Mouse (Mus musculus) frontal cortex, postnatal 25 days (tissue): ENCODE results near the gene Myh3.
"Not testable (repeated sequence)": the region's sequence is repeated elsewhere in the genome, so short reads cannot be mapped to it uniquely, and the experiment has no call there.

ENCODE experiments used
- DNase-seq, 2 experiments: peaks; one replicate each; pipeline ENCODE4 v3.0.0; 2022; ENCODE audit warnings: low spot score in 2 of 2

The Myh3 gene

DNA sequence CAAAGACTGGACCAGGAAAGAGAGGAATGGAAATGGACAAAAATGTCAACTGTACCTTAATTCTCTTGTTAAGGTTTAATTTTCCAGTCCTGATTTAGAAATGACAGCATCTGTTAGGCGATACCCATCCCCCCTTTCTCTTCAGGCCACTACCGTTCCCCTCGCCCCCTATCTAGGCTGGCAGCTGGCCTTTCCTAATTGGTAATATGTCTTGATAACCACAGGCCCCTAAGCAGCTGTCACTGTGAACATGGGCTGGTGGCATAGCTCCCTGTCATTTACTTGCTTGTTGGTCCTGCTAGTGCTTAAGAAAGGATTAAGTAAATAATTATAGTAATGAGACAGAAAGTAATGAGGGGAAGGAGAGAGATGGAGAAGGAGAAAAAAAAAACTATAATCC is 665 bp upstream of the Myh3 start:
- DNase-seq = no peak

GRCm38 (mm10) chr11:67078888-67079287 is 788 bp downstream of the Myh3 start:
- DNase-seq = no peak

- DNase-seq = no peak
These were observed 1.6 kb downstream of the Myh3 start for GRCm38 (mm10) chr11:67079740-67080139.

DNA sequence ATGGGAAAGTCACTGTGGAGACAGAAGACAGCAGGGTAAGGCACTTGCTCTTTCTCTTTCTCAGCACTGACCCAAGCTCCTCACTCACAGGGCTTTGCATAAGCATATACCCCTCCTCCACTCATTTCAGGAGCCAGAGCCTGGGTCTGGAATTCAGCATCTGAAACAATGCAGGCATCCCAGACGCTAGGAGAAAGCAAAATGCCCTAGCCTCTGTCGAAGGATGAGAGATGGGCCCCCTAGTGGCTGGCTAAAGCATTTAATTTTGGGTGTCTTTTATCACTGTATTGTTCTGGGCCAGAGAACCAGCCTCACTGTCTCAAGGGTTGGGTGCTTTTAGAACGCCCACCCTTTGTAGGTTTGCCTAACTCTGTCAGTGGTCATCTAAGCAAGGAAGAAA is 2.1 kb downstream of the Myh3 start:
- peak in 1 of 2 experiments; percentile 39 for DNase-seq

GRCm38 (mm10) chr11:67081125-67081649 is 3.1 kb downstream of the Myh3 start:
- no peak for DNase-seq

- DNase-seq = no peak
These were observed 4.1 kb downstream of the Myh3 start for GRCm38 (mm10) chr11:67082188-67082587.

GRCm38 (mm10) chr11:67082793-67083192 is 4.7 kb downstream of the Myh3 start:
- DNase-seq = no peak

DNA sequence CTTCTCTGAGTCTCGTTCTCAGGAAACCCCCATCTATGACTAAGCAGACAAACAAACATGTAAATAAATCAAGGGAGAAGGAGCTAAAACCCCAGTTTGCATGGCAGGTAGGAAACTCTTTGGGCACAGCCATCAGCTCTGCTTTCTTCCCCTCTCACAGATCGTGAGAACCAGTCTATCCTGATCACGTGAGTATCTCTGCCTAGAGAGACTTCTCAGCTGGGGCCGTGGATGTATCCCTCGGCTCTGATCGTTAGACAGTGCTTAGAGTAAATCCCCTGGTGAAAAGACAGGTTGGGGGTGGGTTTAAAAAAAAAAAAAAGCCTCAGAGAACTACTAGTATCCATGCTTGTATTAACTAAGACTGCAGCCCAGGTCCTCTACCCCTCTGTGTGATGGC is 5.1 kb downstream of the Myh3 start:
- no peak for DNase-seq

DNA sequence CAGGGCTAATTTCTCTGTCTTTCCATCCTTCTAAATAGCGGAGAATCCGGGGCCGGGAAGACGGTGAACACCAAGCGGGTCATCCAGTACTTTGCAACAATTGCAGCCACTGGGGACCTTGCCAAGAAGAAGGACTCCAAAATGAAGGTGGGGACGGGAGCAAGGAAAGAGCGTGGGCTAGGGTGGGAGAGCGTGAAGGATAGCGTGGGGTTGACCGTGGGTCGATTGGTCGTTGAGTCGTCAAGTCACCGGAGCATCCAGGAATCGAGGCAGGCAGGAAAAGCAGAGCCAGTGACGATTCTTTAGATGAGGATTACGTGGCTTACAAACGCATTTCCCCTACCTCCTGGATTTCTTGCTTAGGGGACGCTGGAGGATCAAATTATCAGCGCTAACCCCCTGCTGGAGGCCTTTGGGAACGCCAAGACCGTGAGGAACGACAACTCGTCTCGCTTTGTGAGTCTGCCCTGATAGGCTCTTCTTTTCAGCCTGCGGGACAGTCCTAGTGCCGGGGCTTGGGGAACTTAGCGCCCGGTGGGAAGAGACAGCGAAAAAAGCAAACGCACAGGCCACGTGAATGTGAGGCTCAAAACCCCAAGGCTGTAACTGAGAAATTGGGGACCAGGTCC is 5.7 kb downstream of the Myh3 start:
- no peak for DNase-seq

DNA sequence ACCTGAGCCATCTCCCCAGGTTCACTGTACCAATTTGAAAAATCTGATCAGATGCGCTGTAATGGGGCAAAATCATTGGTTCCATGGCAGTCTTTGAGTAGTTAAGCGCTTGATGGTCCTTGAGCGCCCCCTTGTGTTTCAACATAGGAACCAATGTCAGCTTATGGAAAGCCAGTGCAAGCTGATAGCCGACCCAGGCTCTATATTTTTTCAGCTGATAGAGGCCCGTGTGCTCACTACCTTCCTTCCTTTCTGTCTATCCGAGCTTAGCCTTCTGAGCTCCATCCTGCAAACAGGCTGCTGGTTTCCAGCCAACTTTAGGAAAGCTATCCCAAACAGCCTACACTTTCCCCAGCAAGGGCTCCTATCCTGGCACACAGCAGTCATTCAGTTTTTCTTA is 7.4 kb downstream of the Myh3 start:
- peak; percentile 35 to 56 for DNase-seq

- no peak for DNase-seq
These were observed 8.5 kb downstream of the Myh3 start for GRCm38 (mm10) chr11:67086467-67087164.

- DNase-seq = no peak
These were observed 9.1 kb downstream of the Myh3 start for GRCm38 (mm10) chr11:67087225-67087624.

DNA sequence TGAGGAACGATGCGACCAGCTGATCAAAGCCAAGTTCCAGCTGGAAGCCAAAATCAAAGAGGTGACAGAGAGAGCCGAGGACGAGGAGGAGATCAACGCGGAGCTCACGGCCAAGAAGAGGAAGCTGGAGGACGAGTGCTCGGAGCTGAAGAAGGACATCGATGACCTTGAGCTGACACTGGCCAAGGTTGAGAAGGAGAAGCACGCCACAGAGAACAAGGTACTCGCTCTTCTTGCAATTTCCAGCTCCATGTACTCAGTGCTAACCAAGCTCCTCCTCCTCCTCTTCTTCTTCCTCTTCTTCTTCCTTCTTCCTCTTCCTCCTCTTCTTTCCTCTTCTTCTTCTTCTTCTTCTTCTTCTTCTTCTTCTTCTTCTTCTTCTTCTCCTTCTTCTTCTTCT is 14.3 kb downstream of the Myh3 start:
- DNase-seq = not testable (repeated sequence)

DNA sequence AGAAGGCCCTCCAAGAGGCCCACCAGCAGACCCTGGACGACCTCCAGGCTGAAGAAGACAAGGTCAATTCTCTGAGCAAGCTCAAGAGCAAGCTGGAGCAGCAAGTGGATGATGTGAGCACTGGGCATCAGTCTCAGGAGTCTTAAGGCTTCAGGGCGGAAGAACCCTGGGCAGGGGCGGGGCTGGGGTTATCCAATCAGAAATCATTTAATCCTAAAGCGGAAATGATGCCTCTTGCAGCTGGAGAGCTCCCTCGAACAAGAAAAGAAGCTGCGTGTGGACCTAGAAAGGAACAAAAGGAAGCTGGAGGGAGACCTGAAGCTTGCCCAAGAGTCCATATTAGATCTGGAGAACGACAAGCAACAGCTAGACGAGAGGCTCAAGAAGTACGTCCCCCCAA is 15.1 kb downstream of the Myh3 start:
- no peak for DNase-seq

GRCm38 (mm10) chr11:67093652-67094051 is 15.6 kb downstream of the Myh3 start:
- no peak for DNase-seq

GRCm38 (mm10) chr11:67094470-67094869 is 16.4 kb downstream of the Myh3 start:
- DNase-seq = no peak

GRCm38 (mm10) chr11:67097709-67098108 is 19.6 kb downstream of the Myh3 start:
- no peak for DNase-seq

DNA sequence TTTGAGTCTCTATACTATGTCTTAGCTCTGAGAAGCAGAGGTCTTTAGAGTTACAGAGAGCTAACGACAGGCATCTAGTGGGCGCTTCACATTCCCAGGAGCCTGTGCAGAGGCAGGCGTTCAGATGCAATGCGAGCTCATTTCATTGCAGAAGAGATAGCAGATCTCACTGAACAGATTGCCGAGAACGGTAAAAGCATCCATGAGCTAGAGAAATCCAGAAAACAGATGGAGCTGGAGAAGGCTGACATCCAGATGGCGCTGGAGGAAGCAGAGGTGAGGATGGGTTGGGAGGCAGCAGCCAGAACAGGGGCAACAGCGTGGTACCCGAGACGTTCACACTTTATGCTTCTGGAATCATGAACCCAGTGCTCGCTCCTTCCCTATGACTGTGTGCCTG is 20.3 kb downstream of the Myh3 start:
- DNase-seq = peak in 1 of 2 experiments; percentile 21

DNA sequence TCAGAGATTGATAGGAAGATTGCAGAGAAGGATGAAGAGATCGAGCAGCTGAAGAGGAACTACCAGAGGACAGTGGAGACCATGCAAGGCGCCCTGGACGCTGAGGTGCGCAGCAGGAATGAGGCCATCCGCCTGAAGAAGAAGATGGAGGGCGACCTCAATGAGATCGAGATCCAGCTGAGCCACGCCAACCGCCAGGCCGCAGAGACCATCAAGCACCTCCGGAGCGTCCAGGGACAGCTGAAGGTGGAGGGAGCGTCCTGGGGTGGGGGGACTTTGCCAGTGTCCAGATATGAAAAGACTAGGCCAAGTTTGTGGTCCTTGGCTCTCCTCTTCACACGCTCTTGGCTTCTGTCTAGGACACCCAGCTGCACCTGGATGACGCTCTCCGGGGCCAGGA is 21.1 kb downstream of the Myh3 start:
- DNase-seq = no peak

- no peak for DNase-seq
These were observed 22.1 kb downstream of the Myh3 start for GRCm38 (mm10) chr11:67100169-67100568.

DNA sequence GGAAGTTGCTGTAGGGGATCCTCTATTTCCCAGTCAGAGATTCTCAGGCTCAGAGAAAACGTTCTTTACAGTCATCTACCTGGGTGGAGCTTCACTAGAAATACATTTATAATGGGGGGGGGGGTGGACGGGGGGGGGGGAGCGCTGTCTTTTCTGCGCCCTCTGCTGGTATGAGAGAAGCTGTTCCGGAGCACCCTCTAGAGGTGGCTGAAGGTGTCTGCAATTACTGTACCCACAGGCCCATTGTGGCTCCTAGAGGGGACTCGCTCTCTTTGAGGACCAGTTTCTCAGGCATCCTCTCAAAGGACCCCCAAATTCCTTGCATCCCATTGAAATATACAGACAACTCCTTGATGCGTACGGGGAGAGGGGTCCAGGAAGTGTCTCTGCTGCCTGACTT is 23.6 kb downstream of the Myh3 start:
- DNase-seq = peak in 1 of 2 experiments; percentile 47

DNA sequence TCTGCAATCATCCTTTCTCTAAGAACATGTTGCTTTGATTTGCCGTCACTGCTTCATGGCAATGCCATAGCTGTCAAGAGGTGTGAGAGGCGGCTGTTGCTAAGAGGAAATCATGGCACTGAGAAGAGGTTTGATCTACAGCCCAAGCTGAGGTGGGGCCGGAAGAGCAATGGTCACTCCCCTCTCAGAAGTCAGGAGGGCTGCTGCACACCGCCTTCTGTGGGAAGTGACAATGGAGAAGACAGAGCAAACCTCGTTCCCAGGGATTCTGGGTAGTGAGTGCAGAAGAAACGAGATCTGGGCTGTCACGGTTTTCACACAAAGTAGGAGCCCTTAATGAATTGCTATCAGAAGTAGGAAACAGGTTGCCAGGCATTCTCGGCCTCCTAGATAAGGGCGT is 25.2 kb downstream of the Myh3 start:
- no peak for DNase-seq

GRCm38 (mm10) chr11:67104242-67104641 is 26.1 kb downstream of the Myh3 start:
- DNase-seq = no peak
